Mouse (Mus musculus): ENCODE data around the gene Tpra1. TPM values are rescaled to one million over a fixed set of nuclear protein-coding genes. Genes with fewer than 3 reads are reported as not detected.

The Tpra1 gene
- polyA plus RNA-seq, 1 experiment from 2014 or later: 47.8 TPM

- peaks cover 35% of the 10 kb centered on the region for H3K36me3 ChIP-seq (ENCODE audit: control insufficient read depth, insufficient read depth, low read length)
- WGBS: 61% methylated on average over 7 of the region's 7 CpGs
- ATAC-seq (ENCODE audit: insufficient number of reproducible peaks, low FRiP score, low TSS enrichment, low read depth) (no peak), DNase-seq (ENCODE audit: low spot score) (no peak)
- H3K4me2 ChIP-seq (ENCODE audit: low read depth, severe bottlenecking): peak overlapping the region; percentile 45
- H3K9ac ChIP-seq (ENCODE audit: low read length): peak overlapping the region; percentile 22; the same call in 1 of the 2 replicates
- H3K4me3 ChIP-seq (ENCODE audit: low read depth, low read length): peak overlapping the region; percentile 76
- H3K9me3 ChIP-seq (ENCODE audit: control insufficient read depth, low read length): no peaks in the 10 kb centered on the region
- no peaks in the 10 kb centered on the region for H3K27me3 ChIP-seq (ENCODE audit: control insufficient read depth, insufficient read depth, low read length)
- peaks cover 17% of the 10 kb centered on the region for H3K4me1 ChIP-seq (ENCODE audit: control insufficient read depth, insufficient read depth, low read length)
- H3K27ac ChIP-seq (replicated peaks; ENCODE audit: low read depth, low read length): no peak overlapping the region
These were observed 4.8 kb upstream of the Tpra1 start for GRCm38 (mm10) chr6:88897246-88897645.

- peak within 1 kb of the TSS; percentile 60 for H3K27ac ChIP-seq (replicated peaks; ENCODE audit: low read depth, low read length)
- ATAC-seq (ENCODE audit: insufficient number of reproducible peaks, low FRiP score, low TSS enrichment, low read depth): peak; percentile 78
- peak; percentile 98 for DNase-seq (ENCODE audit: low spot score)
- no peaks in the 10 kb centered on the region for H3K27me3 ChIP-seq (ENCODE audit: control insufficient read depth, insufficient read depth, low read length)
- under 1% methylated on average over 33 of the region's 33 CpGs for WGBS
- peak within 1 kb of the TSS; percentile 45 for H3K4me2 ChIP-seq (ENCODE audit: low read depth, severe bottlenecking)
- H3K36me3 ChIP-seq (ENCODE audit: control insufficient read depth, insufficient read depth, low read length): peaks cover 24% of the 10 kb centered on the region
- peaks cover 24% of the 10 kb centered on the region for H3K4me1 ChIP-seq (ENCODE audit: control insufficient read depth, insufficient read depth, low read length)
- H3K4me3 ChIP-seq (ENCODE audit: low read depth, low read length): peak within 1 kb of the TSS; percentile 76
- H3K9me3 ChIP-seq (ENCODE audit: control insufficient read depth, low read length): no peaks in the 10 kb centered on the region
- H3K9ac ChIP-seq (ENCODE audit: low read length): peak within 1 kb of the TSS; percentile 84
These were observed 3.5 kb upstream of the Tpra1 start, which contains the start of gene Mcm2 for GRCm38 (mm10) chr6:88898534-88899048. Mcm2 (minus strand) TSS chr6:88898780.

GRCm38 (mm10) chr6:88899086-88899485 lies 3.0 kb upstream of the Tpra1 start:
- 0 out of 2 replicates have a peak overlapping the region, but pooled peaks have one; percentile 37 for H3K9ac ChIP-seq (ENCODE audit: low read length)

GRCm38 (mm10) chr6:88899628-88900027 lies 2.4 kb upstream of the Tpra1 start:
- 89% methylated on average over 2 of the region's 2 CpGs for WGBS

More at GRCm38 (mm10) chr6:88899086-88899485, 3.0 kb upstream of the Tpra1 start:
- H3K9me3 ChIP-seq (ENCODE audit: control insufficient read depth, low read length): no peaks in the 10 kb centered on the region
- 65% methylated on average over 4 of the region's 4 CpGs for WGBS
- no peak overlapping the region for H3K4me2 ChIP-seq (ENCODE audit: low read depth, severe bottlenecking)
- ATAC-seq (ENCODE audit: insufficient number of reproducible peaks, low FRiP score, low TSS enrichment, low read depth) (no peak), DNase-seq (ENCODE audit: low spot score) (no peak)
- H3K27ac ChIP-seq (replicated peaks; ENCODE audit: low read depth, low read length): no peak overlapping the region
- H3K36me3 ChIP-seq (ENCODE audit: control insufficient read depth, insufficient read depth, low read length): peaks cover 20% of the 10 kb centered on the region
- no peak overlapping the region for H3K4me3 ChIP-seq (ENCODE audit: low read depth, low read length)
- H3K4me1 ChIP-seq (ENCODE audit: control insufficient read depth, insufficient read depth, low read length): peaks cover 29% of the 10 kb centered on the region
- H3K27me3 ChIP-seq (ENCODE audit: control insufficient read depth, insufficient read depth, low read length): no peaks in the 10 kb centered on the region

GRCm38 (mm10) chr6:88901471-88901870 lies 580 bp upstream of the Tpra1 start:
- WGBS: 6% methylated on average over 5 of the region's 5 CpGs
- DNase-seq (ENCODE audit: low spot score): no peak
- Histone ChIP-seq H3K9me3 (ENCODE audit: control insufficient read depth, low read length) (no peaks in the 10 kb centered on the region), H3K4me3 (ENCODE audit: low read depth, low read length) (peak overlapping the region; percentile 78), H3K4me1 (ENCODE audit: control insufficient read depth, insufficient read depth, low read length) (peaks cover 26% of the 10 kb centered on the region), H3K4me2 (ENCODE audit: low read depth, severe bottlenecking) (peak overlapping the region; percentile 79), H3K9ac (ENCODE audit: low read length) (peak overlapping the region; percentile 59), H3K27ac (replicated peaks; ENCODE audit: low read depth, low read length) (no peak overlapping the region), H3K36me3 (ENCODE audit: control insufficient read depth, insufficient read depth, low read length) (peaks cover 4% of the 10 kb centered on the region; the same call in 1 of the 2 replicates), H3K27me3 (ENCODE audit: control insufficient read depth, insufficient read depth, low read length) (no peaks in the 10 kb centered on the region)
- no peak for ATAC-seq (ENCODE audit: insufficient number of reproducible peaks, low FRiP score, low TSS enrichment, low read depth)

More at GRCm38 (mm10) chr6:88899628-88900027, 2.4 kb upstream of the Tpra1 start:
- H3K4me1 ChIP-seq (ENCODE audit: control insufficient read depth, insufficient read depth, low read length): peaks cover 29% of the 10 kb centered on the region
- H3K4me3 ChIP-seq (ENCODE audit: low read depth, low read length): no peak overlapping the region
- H3K27ac ChIP-seq (replicated peaks; ENCODE audit: low read depth, low read length): no peak overlapping the region
- H3K9ac ChIP-seq (ENCODE audit: low read length): no peak overlapping the region
- H3K27me3 ChIP-seq (ENCODE audit: control insufficient read depth, insufficient read depth, low read length): no peaks in the 10 kb centered on the region
- DNase-seq (ENCODE audit: low spot score) (no peak), ATAC-seq (ENCODE audit: insufficient number of reproducible peaks, low FRiP score, low TSS enrichment, low read depth) (no peak)
- H3K36me3 ChIP-seq (ENCODE audit: control insufficient read depth, insufficient read depth, low read length): peaks cover 19% of the 10 kb centered on the region
- no peak overlapping the region for H3K4me2 ChIP-seq (ENCODE audit: low read depth, severe bottlenecking)
- no peaks in the 10 kb centered on the region for H3K9me3 ChIP-seq (ENCODE audit: control insufficient read depth, low read length)

- Histone ChIP-seq H3K9ac (ENCODE audit: low read length) (0 out of 2 replicates have a peak overlapping the region, but pooled peaks have one; percentile 27), H3K27me3 (ENCODE audit: control insufficient read depth, insufficient read depth, low read length) (no peaks in the 10 kb centered on the region), H3K4me3 (ENCODE audit: low read depth, low read length) (peak overlapping the region; percentile 78), H3K4me1 (ENCODE audit: control insufficient read depth, insufficient read depth, low read length) (peaks cover 16% of the 10 kb centered on the region), H3K27ac (replicated peaks; ENCODE audit: low read depth, low read length) (no peak overlapping the region), H3K36me3 (ENCODE audit: control insufficient read depth, insufficient read depth, low read length) (no peaks in the 10 kb centered on the region), H3K9me3 (ENCODE audit: control insufficient read depth, low read length) (no peaks in the 10 kb centered on the region), H3K4me2 (ENCODE audit: low read depth, severe bottlenecking) (peak overlapping the region; percentile 71; the same call in 1 of the 2 replicates)
- no peak for ATAC-seq (ENCODE audit: insufficient number of reproducible peaks, low FRiP score, low TSS enrichment, low read depth)
- WGBS: 88% methylated on average over 5 of the region's 5 CpGs
- no peak for DNase-seq (ENCODE audit: low spot score)
These were observed 1.7 kb downstream of the Tpra1 start for GRCm38 (mm10) chr6:88903708-88904107.

GRCm38 (mm10) chr6:88904456-88904974 lies 2.5 kb downstream of the Tpra1 start:
- DNase-seq (ENCODE audit: low spot score): no peak
- Histone ChIP-seq H3K36me3 (ENCODE audit: control insufficient read depth, insufficient read depth, low read length) (no peaks in the 10 kb centered on the region), H3K9ac (ENCODE audit: low read length) (no peak overlapping the region), H3K27me3 (ENCODE audit: control insufficient read depth, insufficient read depth, low read length) (no peaks in the 10 kb centered on the region), H3K4me1 (ENCODE audit: control insufficient read depth, insufficient read depth, low read length) (peaks cover 16% of the 10 kb centered on the region), H3K4me2 (ENCODE audit: low read depth, severe bottlenecking) (no peak overlapping the region), H3K27ac (replicated peaks; ENCODE audit: low read depth, low read length) (no peak overlapping the region), H3K9me3 (ENCODE audit: control insufficient read depth, low read length) (no peaks in the 10 kb centered on the region), H3K4me3 (ENCODE audit: low read depth, low read length) (no peak overlapping the region)
- WGBS: 83% methylated on average over 4 of the region's 4 CpGs
- ATAC-seq (ENCODE audit: insufficient number of reproducible peaks, low FRiP score, low TSS enrichment, low read depth): no peak

GRCm38 (mm10) chr6:88905042-88905441 lies 3.0 kb downstream of the Tpra1 start:
- WGBS: 92% methylated on average over 7 of the region's 7 CpGs
- no peak for DNase-seq (ENCODE audit: low spot score)
- Histone ChIP-seq H3K9ac (ENCODE audit: low read length) (no peak overlapping the region), H3K4me1 (ENCODE audit: control insufficient read depth, insufficient read depth, low read length) (peaks cover 16% of the 10 kb centered on the region), H3K27me3 (ENCODE audit: control insufficient read depth, insufficient read depth, low read length) (no peaks in the 10 kb centered on the region), H3K27ac (replicated peaks; ENCODE audit: low read depth, low read length) (no peak overlapping the region), H3K4me2 (ENCODE audit: low read depth, severe bottlenecking) (no peak overlapping the region), H3K4me3 (ENCODE audit: low read depth, low read length) (no peak overlapping the region), H3K36me3 (ENCODE audit: control insufficient read depth, insufficient read depth, low read length) (no peaks in the 10 kb centered on the region), H3K9me3 (ENCODE audit: control insufficient read depth, low read length) (no peaks in the 10 kb centered on the region)
- no peak for ATAC-seq (ENCODE audit: insufficient number of reproducible peaks, low FRiP score, low TSS enrichment, low read depth)
